Mouse (Mus musculus): ENCODE measurements at regions not wholly inside any gene's neighbourhood (a gene's known extent, or its start where the extent isn't known, plus 50 kb on each side); places are given as distances from the start of the nearest gene placed in this dataset.

GRCm38 (mm10) chr11:7530482-7531148 lies 316.9 kb upstream of the Igfbp3 start:
- DNase-seq (ENCODE audit: extremely low spot score in 1 of 2, low spot score in 1 of 2): no peak

GRCm38 (mm10) chr11:7519556-7519955 lies 305.8 kb upstream of the Igfbp3 start:
- DNase-seq (ENCODE audit: extremely low spot score in 1 of 2, low spot score in 1 of 2): no peak

- no peak for DNase-seq (ENCODE audit: extremely low spot score in 1 of 2, low spot score in 1 of 2)
Measured at GRCm38 (mm10) chr11:7508861-7509260, 295.1 kb upstream of the Igfbp3 start.

GRCm38 (mm10) chr11:7506421-7506945 lies 292.8 kb upstream of the Igfbp3 start:
- no peak for DNase-seq (ENCODE audit: extremely low spot score in 1 of 2, low spot score in 1 of 2)

- DNase-seq (ENCODE audit: extremely low spot score in 1 of 2, low spot score in 1 of 2): no peak
Measured at GRCm38 (mm10) chr11:7504651-7505321, 291.1 kb upstream of the Igfbp3 start.

- DNase-seq (ENCODE audit: extremely low spot score in 1 of 2, low spot score in 1 of 2): no peak
Measured at GRCm38 (mm10) chr11:7502679-7503078, 289.0 kb upstream of the Igfbp3 start.

- DNase-seq (ENCODE audit: extremely low spot score in 1 of 2, low spot score in 1 of 2): no peak
Measured at GRCm38 (mm10) chr11:7502045-7502444, 288.3 kb upstream of the Igfbp3 start.

- DNase-seq (ENCODE audit: extremely low spot score in 1 of 2, low spot score in 1 of 2): no peak
Measured at GRCm38 (mm10) chr11:7497803-7498202, 284.1 kb upstream of the Igfbp3 start.

- no peak for DNase-seq (ENCODE audit: extremely low spot score in 1 of 2, low spot score in 1 of 2)
Measured at GRCm38 (mm10) chr11:7473832-7474545, 260.3 kb upstream of the Igfbp3 start.

- no peak for DNase-seq (ENCODE audit: extremely low spot score in 1 of 2, low spot score in 1 of 2)
Measured at GRCm38 (mm10) chr11:7465522-7465921, 251.8 kb upstream of the Igfbp3 start.

GRCm38 (mm10) chr11:7461956-7462771 lies 248.4 kb upstream of the Igfbp3 start:
- no peak for DNase-seq (ENCODE audit: extremely low spot score in 1 of 2, low spot score in 1 of 2)

- no peak for DNase-seq (ENCODE audit: extremely low spot score in 1 of 2, low spot score in 1 of 2)
Measured at GRCm38 (mm10) chr11:7451756-7452155, 238.0 kb upstream of the Igfbp3 start.

- no peak for DNase-seq (ENCODE audit: extremely low spot score in 1 of 2, low spot score in 1 of 2)
Measured at GRCm38 (mm10) chr11:7444494-7444893, 230.8 kb upstream of the Igfbp3 start.

- no peak for DNase-seq (ENCODE audit: extremely low spot score in 1 of 2, low spot score in 1 of 2)
Measured at GRCm38 (mm10) chr11:7439276-7439675, 225.6 kb upstream of the Igfbp3 start.

GRCm38 (mm10) chr11:7434591-7434990 lies 220.9 kb upstream of the Igfbp3 start:
- DNase-seq (ENCODE audit: extremely low spot score in 1 of 2, low spot score in 1 of 2): no peak

GRCm38 (mm10) chr11:7427771-7428170 lies 214.0 kb upstream of the Igfbp3 start:
- DNase-seq (ENCODE audit: extremely low spot score in 1 of 2, low spot score in 1 of 2): no peak

GRCm38 (mm10) chr11:7425233-7425632 lies 211.5 kb upstream of the Igfbp3 start:
- no peak for DNase-seq (ENCODE audit: extremely low spot score in 1 of 2, low spot score in 1 of 2)

GRCm38 (mm10) chr11:7424082-7424471 lies 210.4 kb upstream of the Igfbp3 start:
- no peak for DNase-seq (ENCODE audit: extremely low spot score in 1 of 2, low spot score in 1 of 2)

GRCm38 (mm10) chr11:7423276-7424081 lies 209.8 kb upstream of the Igfbp3 start:
- no peak for DNase-seq (ENCODE audit: extremely low spot score in 1 of 2, low spot score in 1 of 2)

GRCm38 (mm10) chr11:7412631-7413030 lies 198.9 kb upstream of the Igfbp3 start:
- no peak for DNase-seq (ENCODE audit: extremely low spot score in 1 of 2, low spot score in 1 of 2)

Measured in layer of hippocampus, postnatal 25 days (tissue).